Mouse (Mus musculus) olfactory bulb, adult 2 months (tissue): ENCODE data around the gene Gtpbp8.

Experiments used
- CTCF ChIP-seq: fragments of 200-500 bp; IDR thresholded peaks from 2 replicates; pipeline ENCODE4 v1.5.1; 2012; ENCODE audit warnings: low read depth, mild to moderate bottlenecking, low read length, moderate library complexity; ENCODE audit not compliant: insufficient read depth
- POLR2A ChIP-seq: fragments of 200-500 bp; IDR thresholded peaks from 2 replicates; pipeline ENCODE4 v1.6.1; 2012; ENCODE audit warnings: mild to moderate bottlenecking, low read depth, low read length, moderate library complexity; ENCODE audit not compliant: insufficient read depth

GRCm38 (mm10) chr16:44767506-44767905, 21.3 kb upstream of the Gtpbp8 start:
- no peak for TF ChIP-seq POLR2A
- TF ChIP-seq CTCF: no peak
